Mouse (Mus musculus) monocyte, adult 2 months (primary cell): ENCODE data around the gene Zscan5b.
"Not testable (repeated sequence)": the region's sequence is repeated elsewhere in the genome, so short reads cannot be mapped to it uniquely, and the experiment has no call there.

Experiments used
- DNase-seq, 2 experiments: peaks; one replicate each; pipeline ENCODE4 v3.0.0; 2022; ENCODE audit warnings: low spot score in 2 of 2, low read depth in 1 of 2

The Zscan5b gene

GRCm38 (mm10) chr7:6240841-6241425 lies 18.9 kb downstream of the Zscan5b start:
- not testable (repeated sequence) for DNase-seq

- no peak for DNase-seq
Observed at GRCm38 (mm10) chr7:6244361-6245292, 22.5 kb downstream of the Zscan5b start.

- no peak for DNase-seq
Observed at GRCm38 (mm10) chr7:6252410-6252809, 30.3 kb downstream of the Zscan5b start, which contains the start of gene Epp13. Gene Epp13 (plus strand): TSS chr7:6252710.

- no peak for DNase-seq
Observed at GRCm38 (mm10) chr7:6254451-6254850, 32.4 kb downstream of the Zscan5b start.

- no peak for DNase-seq
Observed at GRCm38 (mm10) chr7:6257386-6257785, 35.3 kb downstream of the Zscan5b start.

GRCm38 (mm10) chr7:6258232-6259220 lies 36.4 kb downstream of the Zscan5b start:
- no peak for DNase-seq

GRCm38 (mm10) chr7:6260004-6260403 lies 37.9 kb downstream of the Zscan5b start:
- DNase-seq = not testable (repeated sequence)

- no peak for DNase-seq
Observed at GRCm38 (mm10) chr7:6262120-6262519, 40.0 kb downstream of the Zscan5b start.

GRCm38 (mm10) chr7:6262984-6263383 lies 40.9 kb downstream of the Zscan5b start:
- DNase-seq = no peak

GRCm38 (mm10) chr7:6265695-6266094 lies 43.6 kb downstream of the Zscan5b start:
- DNase-seq = peak in 1 of 2 experiments; percentile 6

GRCm38 (mm10) chr7:6277906-6278305 lies 55.8 kb downstream of the Zscan5b start:
- no peak for DNase-seq

GRCm38 (mm10) chr7:6282749-6283148 lies 60.7 kb downstream of the Zscan5b start:
- DNase-seq = peak in 1 of 2 experiments; percentile 58

GRCm38 (mm10) chr7:6283451-6284075 lies 61.5 kb downstream of the Zscan5b start:
- DNase-seq = peak; percentile 41 to 64

- DNase-seq = no peak
Observed at GRCm38 (mm10) chr7:6284442-6285012, 62.4 kb downstream of the Zscan5b start.

GRCm38 (mm10) chr7:6285366-6285765 lies 63.3 kb downstream of the Zscan5b start:
- peak in 1 of 2 experiments; percentile 4 for DNase-seq

GRCm38 (mm10) chr7:6285842-6286705 lies 64.0 kb downstream of the Zscan5b start, which contains the start of gene Zfp667:
Gene Zfp667 (plus strand): TSS chr7:6286579.
- DNase-seq = peak; percentile 64 to 85

- no peak for DNase-seq
Observed at GRCm38 (mm10) chr7:6286921-6287531, 64.9 kb downstream of the Zscan5b start.
